Mouse (Mus musculus): ENCODE data around the gene Gm4216.
"Not testable (repeated sequence)": the region's sequence is repeated elsewhere in the genome, so short reads cannot be mapped to it uniquely, and the experiment has no call there.

Gene Gm4216

DNA sequence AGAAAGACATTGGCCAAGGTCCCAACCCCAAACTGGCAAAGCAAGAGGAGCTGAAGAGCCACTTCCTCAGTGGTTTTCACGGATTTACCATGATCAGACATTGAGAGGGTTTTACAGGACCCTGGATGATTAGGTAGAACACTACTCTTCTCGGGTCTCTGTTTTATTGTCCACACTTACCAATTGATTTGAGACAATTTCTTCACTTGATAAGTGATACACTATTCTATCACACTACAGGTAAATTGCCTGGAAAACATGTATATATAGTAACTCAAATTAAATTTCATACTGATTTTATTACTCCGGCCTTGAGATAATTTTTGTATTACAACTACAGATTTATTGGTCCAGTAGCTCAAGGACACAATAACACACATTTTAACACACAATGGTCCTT is at the start of gene Gm4216:
TSS of gene Gm4216 (minus strand) at position 101 of the 400 bp plus-strand sequence.
- DNase-seq (ENCODE audit: low read depth, low spot score): not testable (repeated sequence)

- DNase-seq (ENCODE audit: low read depth, low spot score): not testable (repeated sequence)
These were observed 47.6 kb upstream of the Gm4216 start, which contains the start of gene Gm8720 for GRCm38 (mm10) chr7:23067356-23067755. Gene Gm8720 (minus strand): TSS chr7:23067456.

DNA sequence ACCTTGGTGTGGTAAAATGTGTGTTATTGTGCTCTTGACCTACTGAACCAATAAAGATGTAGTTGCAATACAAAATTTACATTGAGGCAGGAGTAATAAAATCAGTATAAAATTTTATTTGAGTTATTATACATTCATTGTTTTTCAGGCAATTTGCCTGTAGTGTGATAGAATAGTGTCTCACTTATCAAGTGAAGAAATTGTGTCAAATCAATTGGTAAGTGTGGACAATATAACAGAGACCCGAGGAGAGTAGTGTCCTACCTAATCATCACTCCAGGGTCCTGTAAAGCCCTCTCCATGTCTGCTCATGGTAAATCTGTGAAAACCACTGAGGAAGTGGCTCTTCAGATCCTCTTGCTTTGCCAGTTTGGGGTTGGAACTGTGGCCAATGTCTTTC is 35.5 kb upstream of the Gm4216 start, which contains the start of gene Vmn1r163:
TSS of gene Vmn1r163 (plus strand) at position 301 of the 400 bp plus-strand sequence.
- not testable (repeated sequence) for DNase-seq (ENCODE audit: low read depth, low spot score)

DNA sequence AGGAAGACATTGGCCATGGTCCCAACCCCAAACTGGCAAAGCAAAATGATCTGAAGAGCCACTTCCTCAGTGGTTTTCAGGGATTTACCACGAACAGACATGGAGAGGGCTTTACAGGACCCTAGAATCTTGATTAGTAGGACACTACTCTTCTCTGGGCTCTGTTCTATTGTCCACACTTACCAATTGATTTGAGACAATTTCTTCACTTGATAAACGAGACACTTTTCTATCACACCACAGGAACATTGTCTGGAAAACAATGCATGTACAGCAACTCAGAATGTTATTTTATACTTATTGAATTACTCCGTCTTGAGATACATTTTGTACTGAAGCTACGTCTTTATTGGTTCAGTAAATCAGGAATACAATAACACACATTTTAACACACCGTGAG is 35.1 kb downstream of the Gm4216 start, which contains the start of gene Gm4214:
TSS of gene Gm4214 (minus strand) at position 101 of the 400 bp plus-strand sequence.
- not testable (repeated sequence) for DNase-seq (ENCODE audit: low read depth, low spot score)

Measured in 3T3-L1 (cell line).